Mouse (Mus musculus): ENCODE results near the gene Rpl12.

- TF ChIP-seq CTCF (IDR thresholded peaks at IDR 0.05) (no peak), EP300 (IDR thresholded peaks at IDR 0.05) (no peak)
These were observed 49.6 kb upstream of the Rpl12 start for GRCm38 (mm10) chr2:32911639-32912182.

Data from lung, postnatal 0 days (tissue).